Mouse (Mus musculus) liver, postnatal 0 days (tissue): ENCODE measurements around the gene Lonp2.

ENCODE experiments used
- CTCF ChIP-seq: sonication (generic); IDR thresholded peaks from 2 replicates; pipeline ENCODE4 v1.5.1; 2016; ENCODE audit warnings: antibody characterized with exemption, low read depth
- EP300 ChIP-seq: IDR thresholded peaks from 2 replicates; pipeline ENCODE4 v1.6.1; 2016; ENCODE audit warnings: antibody characterized with exemption, low read depth, mild to moderate bottlenecking

GRCm38 (mm10) chr8:86580458-86580857 lies 43.4 kb upstream of the Lonp2 start, which contains the start of gene Abcc12:
- TF ChIP-seq EP300 (no peak), CTCF (no peak)
